Mouse (Mus musculus) forebrain, embryonic 14.5 days (tissue): Measurements from ENCODE around the gene Timm23. TPM values are rescaled to one million over a fixed set of nuclear protein-coding genes. Genes with fewer than 3 reads are reported as not detected.

ENCODE experiments used
- ATAC-seq: fragments of 200-750 bp; cut with Nextera tagmentation; 2 replicates; pipeline ENCODE4 v1.8.0; 2017; ENCODE audit warnings: mild to moderate bottlenecking, moderate library complexity
- DNase-seq: peaks from one replicate; pipeline ENCODE4 v3.0.0-alpha.2; 2015; ENCODE audit warnings: low spot score
- H3K27ac ChIP-seq: fragments of 300-500 bp; sonication (generic); 2 replicates; pipeline ENCODE4 v1.5.1; 2014; ENCODE audit warnings: low read depth, mild to moderate bottlenecking, control low read depth, low read length, moderate library complexity
- H3K27me3 ChIP-seq: fragments of 300-500 bp; sonication (generic); replicated peaks from 2 replicates; pipeline ENCODE4 v1.6.1; 2014; ENCODE audit warnings: low read length, control low read depth, mixed read lengths; ENCODE audit not compliant: control insufficient read depth, insufficient read depth
- H3K36me3 ChIP-seq: fragments of 300-500 bp; sonication (generic); 2 replicates; pipeline ENCODE4 v1.6.1; 2014; ENCODE audit warnings: low read length, control low read depth; ENCODE audit not compliant: control insufficient read depth, insufficient read depth
- H3K4me1 ChIP-seq: fragments of 300-500 bp; sonication (generic); 2 replicates; pipeline ENCODE4 v1.6.1; 2014; ENCODE audit warnings: antibody characterized with exemption, low read length, control low read depth; ENCODE audit not compliant: control insufficient read depth, insufficient read depth
- H3K4me2 ChIP-seq: fragments of 300-500 bp; sonication (generic); 2 replicates; pipeline ENCODE4 v1.6.1; 2014; ENCODE audit warnings: mild to moderate bottlenecking, control low read depth, low read length
- H3K4me3 ChIP-seq: fragments of 300-500 bp; sonication (generic); 2 replicates; pipeline ENCODE4 v1.5.1; 2014; ENCODE audit warnings: low read depth, low read length, control low read depth
- H3K9ac ChIP-seq: fragments of 300-500 bp; sonication (generic); 2 replicates; pipeline ENCODE4 v1.6.1; 2014; ENCODE audit warnings: mild to moderate bottlenecking, low read length, control low read depth, moderate library complexity
- H3K9me3 ChIP-seq: fragments of 300-500 bp; sonication (generic); replicated peaks from 2 replicates; pipeline ENCODE4 v1.6.1; 2016; ENCODE audit warnings: low read length, control low read depth, mixed read lengths; ENCODE audit not compliant: control insufficient read depth
- WGBS: fragments of 180-500 bp; shearing (Covaris S2); extraction: QIAGEN DNeasy Blood & Tissue Kit; methylation state at CpG from one replicate; pipeline ENCODE4 v1.1.7; 2014; 5-methylcytosine and 5-hydroxymethylcytosine counted together
- polyA plus RNA-seq: library from polyadenylated mRNA; unstranded; fragments of >200 nt; fragmentation: Nextera tagmentation; extraction: Ambion mirVana; gene quantifications from 2 replicates; pipeline ENCODE4 v1.2.1, GENCODE M21; 2014

The Timm23 gene
- polyA plus RNA-seq, 1 experiment from 2014 or later: 290 TPM

- Histone ChIP-seq H3K4me2 (0 out of 2 replicates have a peak overlapping the region, but pooled peaks have one; percentile 96), H3K9me3 (no peaks in the 10 kb centered on the region), H3K27me3 (no peaks in the 10 kb centered on the region), H3K4me3 (no peak overlapping the region), H3K9ac (no peak overlapping the region), H3K27ac (no peak overlapping the region), H3K36me3 (no peaks in the 10 kb centered on the region), H3K4me1 (peaks cover 19% of the 10 kb centered on the region)
- no peak for DNase-seq
- 89% methylated on average over 12 of the region's 12 CpGs for WGBS
- ATAC-seq: no peak
Measured at GRCm38 (mm10) chr14:32161090-32161885, 40.4 kb downstream of the Timm23 start.

GRCm38 (mm10) chr14:32160563-32160962 is 41.1 kb downstream of the Timm23 start:
- no peaks in the 10 kb centered on the region for H3K9me3 ChIP-seq
- no peaks in the 10 kb centered on the region for H3K27me3 ChIP-seq
- 44% methylated on average over 7 of the region's 7 CpGs for WGBS
- H3K4me2 ChIP-seq: peak overlapping the region; percentile 96
- DNase-seq: no peak
- H3K4me3 ChIP-seq: peak overlapping the region; percentile 88
- no peak overlapping the region for H3K27ac ChIP-seq
- no peak for ATAC-seq
- H3K4me1 ChIP-seq: peaks cover 18% of the 10 kb centered on the region
- H3K9ac ChIP-seq: peak overlapping the region; percentile 99
- no peaks in the 10 kb centered on the region for H3K36me3 ChIP-seq

DNA sequence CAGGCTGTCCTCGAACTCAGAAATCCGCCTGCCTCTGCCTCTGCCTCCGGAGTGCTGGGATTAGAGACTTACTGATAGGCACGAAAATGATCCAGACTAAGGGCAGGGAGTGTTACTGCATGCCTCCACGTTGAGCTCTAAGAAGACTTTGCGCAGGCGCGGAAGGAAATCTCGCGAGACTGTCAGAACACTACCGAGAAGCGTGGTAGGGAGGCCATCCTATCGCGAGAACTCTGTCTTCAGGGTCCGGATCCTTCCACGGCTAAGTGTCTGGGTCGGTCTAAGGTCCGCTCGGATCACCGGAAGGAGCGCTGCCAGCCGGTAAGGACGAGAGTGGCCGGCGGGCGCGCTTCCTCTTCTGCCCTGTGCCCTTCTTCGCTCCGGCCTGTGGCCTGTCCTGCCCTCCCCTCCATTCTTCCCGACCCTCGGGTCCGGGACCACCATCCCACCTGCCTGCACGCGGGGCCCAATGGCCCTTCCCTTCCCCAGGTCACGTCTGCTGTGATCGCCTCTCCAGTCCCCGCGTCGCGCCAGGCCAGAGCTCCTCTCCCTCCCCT is 41.9 kb downstream of the Timm23 start, which contains the start of gene Ncoa4:
Gene Ncoa4, plus strand, starts transcription at position 176 of the 557 bp plus-strand sequence.
- Histone ChIP-seq H3K9ac (peak within 1 kb of the TSS; percentile 99), H3K36me3 (no peaks in the 10 kb centered on the region), H3K4me2 (peak within 1 kb of the TSS; percentile 96), H3K4me3 (peak within 1 kb of the TSS; percentile 88), H3K9me3 (no peaks in the 10 kb centered on the region), H3K27me3 (no peaks in the 10 kb centered on the region), H3K4me1 (peaks cover 14% of the 10 kb centered on the region), H3K27ac (peak within 1 kb of the TSS; percentile 75; the same call in 1 of the 2 replicates)
- ATAC-seq (peak; percentile 98), DNase-seq (peak; percentile 100)
- WGBS: under 1% methylated on average over 40 of the region's 40 CpGs

DNA sequence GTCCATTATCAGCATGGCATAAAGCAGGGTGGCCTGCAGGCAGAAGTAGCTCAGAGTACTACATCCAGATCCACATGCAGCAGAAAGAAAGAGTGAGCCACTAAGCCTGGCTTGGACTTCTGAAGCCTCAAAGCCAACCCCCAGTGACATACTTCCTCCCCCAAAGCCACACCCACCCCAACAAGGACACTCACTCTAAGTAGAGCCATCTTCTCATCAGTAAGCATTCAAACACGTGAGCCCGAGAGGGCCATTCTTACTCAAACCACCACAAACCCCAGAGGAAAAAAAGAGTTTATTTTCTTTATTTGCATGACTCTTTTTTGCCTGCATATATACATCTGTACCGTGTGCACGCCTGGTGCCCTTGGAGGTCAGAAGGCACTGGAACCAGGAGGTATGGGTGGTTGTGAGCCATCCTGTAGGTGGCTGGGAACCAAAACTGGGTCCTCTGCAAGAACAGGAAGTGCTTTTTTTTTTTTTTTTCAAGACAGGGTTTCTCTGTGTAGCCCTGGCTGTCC is 42.5 kb downstream of the Timm23 start:
- peak; percentile 2 for DNase-seq
- Histone ChIP-seq H3K9ac (peak overlapping the region; percentile 99), H3K27me3 (no peaks in the 10 kb centered on the region)

DNA sequence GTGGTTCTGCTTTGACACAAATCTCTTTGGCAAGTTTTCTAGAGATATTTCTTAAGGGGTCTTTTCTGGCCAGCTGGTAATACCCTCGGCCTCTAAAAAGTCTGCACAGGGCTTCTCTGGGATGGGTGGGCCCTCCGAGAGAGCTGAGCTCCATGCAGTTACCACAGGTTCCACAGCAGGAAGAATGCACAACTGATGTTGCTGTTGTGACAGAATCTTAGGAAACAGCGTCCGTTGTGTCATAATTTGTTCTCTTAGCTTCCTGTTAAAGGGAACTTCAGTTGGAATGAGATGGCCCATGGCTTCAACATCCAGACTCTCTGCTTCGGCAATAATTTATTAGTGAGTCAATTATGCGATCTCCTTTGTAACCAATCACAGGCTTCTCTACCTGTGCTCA is 46.9 kb downstream of the Timm23 start:
- Histone ChIP-seq H3K27ac (no peak overlapping the region), H3K9ac (no peak overlapping the region), H3K4me2 (no peak overlapping the region), H3K27me3 (no peaks in the 10 kb centered on the region), H3K36me3 (no peaks in the 10 kb centered on the region), H3K4me1 (peaks cover 4% of the 10 kb centered on the region), H3K9me3 (no peaks in the 10 kb centered on the region), H3K4me3 (no peak overlapping the region)
- ATAC-seq: no peak
- 85% methylated on average over 6 of the region's 6 CpGs for WGBS
- DNase-seq: no peak

More for the DNA sequence above, 42.5 kb downstream of the Timm23 start:
- H3K27ac ChIP-seq: peak overlapping the region; percentile 39; the same call in 1 of the 2 replicates
- peak overlapping the region; percentile 96 for H3K4me2 ChIP-seq
- H3K9me3 ChIP-seq: no peaks in the 10 kb centered on the region
- WGBS: 42% methylated on average over 4 of the region's 4 CpGs
- H3K4me1 ChIP-seq: peaks cover 14% of the 10 kb centered on the region
- peak overlapping the region; percentile 88 for H3K4me3 ChIP-seq
- no peaks in the 10 kb centered on the region for H3K36me3 ChIP-seq
- peak; percentile 42 for ATAC-seq

DNA sequence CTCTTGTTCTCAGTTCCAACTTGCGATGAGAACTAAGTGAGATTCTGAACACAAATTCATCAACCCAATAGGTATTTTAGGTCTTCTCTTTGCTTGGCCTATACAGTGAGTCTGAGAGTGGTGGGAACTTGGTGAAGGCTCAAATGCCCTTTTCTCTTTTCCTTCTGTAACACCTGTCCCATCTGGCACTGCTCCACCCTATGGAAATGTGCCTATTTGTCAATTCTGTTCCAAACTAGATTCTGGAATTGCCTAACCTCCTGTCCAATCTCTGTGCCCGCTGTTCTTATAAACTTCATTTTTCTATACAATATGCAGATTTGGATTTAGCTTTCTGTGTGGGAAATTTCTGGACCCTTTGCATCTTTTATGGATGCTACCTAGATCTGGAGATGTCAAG is 48.5 kb downstream of the Timm23 start:
- 96% methylated on average over 2 of the region's 2 CpGs for WGBS
- Histone ChIP-seq H3K4me2 (no peak overlapping the region), H3K9ac (no peak overlapping the region), H3K4me1 (no peaks in the 10 kb centered on the region), H3K27ac (no peak overlapping the region), H3K9me3 (0 out of 2 replicates have a peak, but pooled peaks cover 2% of the 10 kb centered on the region), H3K4me3 (no peak overlapping the region), H3K27me3 (no peaks in the 10 kb centered on the region), H3K36me3 (no peaks in the 10 kb centered on the region)
- ATAC-seq (no peak), DNase-seq (no peak)

DNA sequence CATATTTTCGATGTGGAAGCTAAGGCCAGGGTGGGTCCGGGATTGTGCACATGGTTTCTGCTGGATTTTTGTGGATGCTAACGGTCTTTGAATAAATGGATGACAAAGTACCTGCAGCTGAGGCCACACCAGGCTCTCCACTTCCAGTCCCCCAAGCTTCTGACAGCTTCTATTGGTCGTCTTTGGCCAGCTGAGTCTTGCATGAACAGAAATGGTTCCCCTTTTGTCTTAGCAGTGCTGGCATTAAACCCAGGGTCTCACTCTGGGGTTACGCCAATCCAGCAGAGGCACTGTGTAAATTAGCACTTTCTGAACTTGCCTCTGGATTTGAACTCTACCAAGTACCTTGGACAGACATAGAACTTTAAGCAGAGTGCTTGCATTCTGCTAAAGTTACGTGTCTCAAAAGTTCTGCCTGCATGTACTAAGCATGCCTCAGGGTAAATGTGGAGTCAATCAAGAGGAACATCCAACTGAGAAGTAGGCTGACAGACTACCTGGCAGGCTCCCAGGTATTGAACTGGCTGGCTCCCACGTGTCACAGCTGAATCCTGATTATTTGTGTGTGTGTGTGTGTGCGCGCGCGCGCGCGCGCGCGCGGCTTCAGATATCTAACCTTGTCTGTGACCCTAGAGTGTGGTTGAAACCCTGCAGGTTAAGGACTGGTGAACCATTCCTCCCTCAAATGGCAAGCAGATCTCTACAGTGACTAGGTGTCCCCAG is 49.3 kb downstream of the Timm23 start:
- no peak overlapping the region for H3K9ac ChIP-seq
- DNase-seq (no peak), ATAC-seq (no peak)
- no peaks in the 10 kb centered on the region for H3K27me3 ChIP-seq
- H3K36me3 ChIP-seq: no peaks in the 10 kb centered on the region
- H3K4me1 ChIP-seq: no peaks in the 10 kb centered on the region
- H3K27ac ChIP-seq: no peak overlapping the region
- 89% methylated on average over 18 of the region's 18 CpGs for WGBS
- no peak overlapping the region for H3K4me3 ChIP-seq
- no peak overlapping the region for H3K4me2 ChIP-seq
- peaks cover 7% of the 10 kb centered on the region; the same call in 1 of the 2 replicates for H3K9me3 ChIP-seq

DNA sequence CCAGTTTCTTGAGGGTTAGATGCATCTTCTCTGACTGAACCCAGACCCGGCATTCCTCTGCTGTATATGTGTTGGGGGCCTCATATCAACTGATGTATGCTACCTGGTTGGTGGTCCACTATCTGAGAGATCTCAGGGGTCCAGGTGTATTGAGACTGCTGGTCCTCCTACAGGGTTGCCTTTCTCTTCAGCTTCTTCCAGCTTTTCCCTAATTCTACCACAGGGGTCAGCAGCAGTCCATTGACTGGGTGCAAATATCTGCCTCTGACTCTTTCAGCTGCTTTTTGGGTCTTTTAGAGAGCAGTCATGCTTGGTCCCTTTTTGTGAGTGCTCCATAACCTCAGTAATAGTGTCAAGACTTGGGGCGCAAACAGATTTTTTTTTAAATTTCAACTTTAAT is 50.8 kb downstream of the Timm23 start:
- Histone ChIP-seq H3K4me1 (no peaks in the 10 kb centered on the region), H3K9ac (no peak overlapping the region), H3K4me2 (no peak overlapping the region), H3K36me3 (no peaks in the 10 kb centered on the region), H3K27me3 (no peaks in the 10 kb centered on the region), H3K27ac (no peak overlapping the region), H3K4me3 (no peak overlapping the region), H3K9me3 (peaks cover 7% of the 10 kb centered on the region; the same call in 1 of the 2 replicates)
- ATAC-seq (no peak), DNase-seq (no peak)
- WGBS: 92% methylated on average over 2 of the region's 2 CpGs
